Mouse (Mus musculus) stomach, postnatal 0 days (tissue): ENCODE data around the gene Sim2.

Experiments used
- CTCF ChIP-seq: IDR thresholded peaks from 2 replicates; pipeline ENCODE4 v1.5.1; 2016; ENCODE audit warnings: antibody characterized with exemption, low read depth, mild to moderate bottlenecking, moderate library complexity
- EP300 ChIP-seq: optimal IDR thresholded peaks from 2 replicates; pipeline ENCODE3; 2016; ENCODE audit warnings: antibody characterized with exemption

GRCm38 (mm10) chr16:94038272-94038985, 46.3 kb upstream of the Sim2 start:
- no peak for TF ChIP-seq EP300
- peak; percentile 87 for TF ChIP-seq CTCF
